Mouse (Mus musculus) 3T3-L1 (cell line): ENCODE data around the gene Shh.

ENCODE experiments used
- DNase-seq: peaks from one replicate; pipeline ENCODE4 v3.0.0-alpha.2; 2015; ENCODE audit warnings: low read depth, low spot score

Gene Shh

DNA sequence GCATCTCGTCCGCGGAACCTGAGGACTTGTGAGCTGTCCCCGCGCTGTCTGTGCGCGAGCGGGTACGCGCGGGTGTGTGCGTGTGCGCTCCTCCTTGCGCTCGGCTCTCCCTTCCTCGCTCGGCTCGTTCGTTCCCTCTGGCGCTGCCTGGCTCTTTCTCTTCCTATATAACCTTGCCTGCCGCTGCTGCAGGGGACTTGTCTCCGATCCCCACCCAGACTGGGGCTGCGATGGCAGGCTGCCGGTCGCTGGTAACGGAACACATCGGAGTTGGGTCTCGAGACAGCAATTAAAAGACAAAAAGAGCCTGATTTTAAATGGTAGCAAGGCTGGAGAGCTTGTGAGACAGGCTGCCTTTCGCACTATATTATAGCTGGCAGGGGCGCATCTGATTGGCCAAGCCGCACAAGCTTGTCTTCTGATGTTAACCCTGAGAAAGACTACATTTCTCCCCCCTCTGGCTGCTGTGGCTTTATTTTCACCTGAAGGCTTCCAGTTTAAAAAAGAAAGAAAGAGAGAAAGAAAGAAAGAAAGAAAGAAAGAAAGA is at the start of gene Shh:
Shh (minus strand) TSS at position 497 of the 547 bp plus-strand sequence.
- no peak for DNase-seq

DNA sequence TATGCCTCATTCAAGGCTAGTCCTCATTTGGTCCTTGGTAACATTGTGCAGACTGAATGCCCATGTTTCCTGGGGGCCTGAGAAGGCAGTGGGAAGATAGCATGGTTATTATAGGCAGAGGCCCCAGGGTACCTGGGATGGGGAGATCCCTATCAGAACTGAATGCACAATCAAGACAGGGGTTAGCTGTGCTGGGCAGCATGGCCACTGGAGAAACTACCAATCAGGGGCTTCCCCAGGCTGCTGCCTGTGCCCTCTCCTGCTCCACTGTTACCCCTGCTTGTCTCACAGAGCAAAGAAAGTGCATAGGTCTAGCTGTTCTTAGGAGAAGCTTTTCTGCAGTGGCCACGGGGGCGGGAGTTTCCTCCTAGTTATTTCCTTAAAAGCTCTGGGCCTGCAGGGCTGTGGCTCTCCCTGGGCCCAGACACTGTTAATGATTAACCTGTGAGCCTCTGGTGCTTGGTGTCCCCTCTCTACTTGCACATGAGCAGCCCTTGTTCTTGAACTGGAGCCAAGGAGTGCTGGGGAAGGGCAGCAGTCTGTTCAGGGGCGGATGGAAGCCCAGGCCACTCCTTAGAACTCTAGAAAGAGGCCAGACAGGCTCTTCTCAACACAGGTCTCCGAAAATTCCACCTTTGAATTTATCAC is 33.9 kb upstream of the Shh start:
- DNase-seq, result no peak

DNA sequence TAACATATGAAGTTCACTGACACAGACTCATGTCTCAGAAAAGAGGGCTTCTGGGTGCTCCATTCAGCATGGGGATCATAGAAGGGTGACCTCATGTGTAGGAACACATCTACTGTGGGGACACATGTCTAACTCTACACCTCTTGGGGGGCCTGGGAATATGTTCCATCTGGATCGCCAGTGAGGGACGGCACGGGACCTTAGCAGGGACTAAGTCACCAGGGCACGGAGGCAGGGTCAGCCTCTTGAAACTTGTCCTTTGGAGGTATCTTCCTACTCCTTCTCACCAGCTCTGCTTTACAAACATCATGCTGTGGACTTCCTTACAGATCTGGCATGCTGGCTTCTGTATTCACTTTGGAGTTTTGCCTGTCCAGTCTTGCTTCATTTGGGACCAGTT is 31.8 kb upstream of the Shh start:
- no peak for DNase-seq

- DNase-seq, result no peak
These were observed 28.9 kb upstream of the Shh start for GRCm38 (mm10) chr5:28495712-28496650.

DNA sequence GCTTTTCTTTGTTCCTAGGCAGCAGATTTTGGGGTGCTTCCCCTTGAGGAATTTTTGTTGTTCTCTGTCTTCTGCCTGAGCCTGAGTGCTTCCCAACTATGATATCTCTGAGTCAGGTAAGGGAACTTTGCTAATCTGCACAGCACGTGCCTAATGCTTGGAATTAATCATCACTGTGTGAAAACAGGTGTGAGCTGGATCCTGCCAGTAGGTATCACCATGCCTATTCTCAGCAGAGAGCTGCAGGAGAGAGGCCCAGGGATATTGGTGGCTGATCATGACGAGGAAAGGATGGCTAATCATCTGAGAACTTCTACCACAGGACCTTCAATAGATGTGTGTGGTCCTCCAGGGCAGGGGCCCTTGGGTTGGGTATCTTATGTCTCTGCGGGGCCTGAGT is 26.5 kb upstream of the Shh start:
- no peak for DNase-seq

GRCm38 (mm10) chr5:28482991-28483390 is 15.9 kb upstream of the Shh start:
- DNase-seq, result no peak

DNA sequence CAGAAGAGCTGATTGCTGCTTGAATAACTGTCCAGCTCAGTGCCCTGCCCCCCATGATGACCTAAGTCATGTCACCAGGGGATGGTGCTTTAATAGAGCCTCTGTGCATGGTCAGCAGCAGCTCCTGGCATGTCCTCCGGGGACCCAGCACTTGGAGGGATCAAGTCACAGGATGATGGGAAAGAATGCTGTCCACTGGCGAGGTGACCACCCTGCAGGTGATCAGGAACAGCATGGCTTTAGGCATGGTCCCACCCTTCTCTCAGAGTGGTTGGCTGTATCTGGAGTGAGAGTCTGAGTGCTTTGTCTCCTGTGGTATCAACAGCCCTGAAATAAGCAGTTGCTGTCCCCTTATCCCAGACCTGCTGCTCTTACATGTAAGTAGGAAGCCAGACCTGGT is 14.7 kb upstream of the Shh start:
- DNase-seq, result no peak

DNA sequence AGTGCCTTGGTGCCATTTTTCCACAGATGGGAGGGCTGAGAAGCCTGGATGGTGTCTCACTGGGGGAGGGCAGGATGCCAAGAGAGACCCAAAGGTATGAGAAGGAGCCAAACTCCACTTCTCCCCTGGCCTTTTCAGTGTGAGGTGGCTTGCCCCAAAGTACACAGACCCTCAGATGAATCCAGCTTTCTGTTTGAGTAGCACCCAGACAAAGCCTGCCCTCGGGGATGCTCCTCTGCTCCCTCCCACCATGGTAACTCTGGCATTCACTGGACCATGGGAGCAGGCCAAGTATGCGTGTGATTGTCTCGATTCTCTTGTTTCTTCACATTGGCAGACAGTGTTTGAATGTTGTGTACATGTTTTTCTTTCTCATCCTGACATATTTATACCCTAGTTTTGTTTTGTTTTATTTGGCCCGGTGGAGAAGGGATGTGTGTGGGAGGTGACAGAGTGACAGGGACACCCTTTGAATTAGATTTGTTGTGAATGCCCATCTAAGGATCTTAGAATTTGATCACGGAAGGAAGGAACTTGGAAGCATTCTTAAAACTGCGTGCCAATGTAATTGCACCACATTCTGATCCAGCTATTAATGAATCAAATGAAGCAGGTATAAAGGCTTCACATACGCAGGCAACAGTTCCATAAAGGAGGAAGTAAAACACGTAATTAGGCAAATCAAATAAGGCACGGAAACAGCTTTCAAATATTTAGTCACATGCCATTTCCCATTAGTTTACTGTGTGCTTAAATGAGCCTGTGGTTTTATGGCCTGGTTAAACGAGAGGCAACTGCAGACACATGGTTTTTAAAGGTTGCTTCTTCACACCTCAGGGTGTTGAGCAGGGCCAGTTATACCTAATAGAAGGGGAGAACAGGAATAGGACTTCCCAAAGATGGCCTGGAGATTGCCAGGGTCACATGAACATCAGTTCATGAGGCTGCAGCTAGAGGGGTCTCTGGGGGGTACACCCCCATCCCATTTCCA is 9.6 kb upstream of the Shh start:
- DNase-seq, result no peak

DNA sequence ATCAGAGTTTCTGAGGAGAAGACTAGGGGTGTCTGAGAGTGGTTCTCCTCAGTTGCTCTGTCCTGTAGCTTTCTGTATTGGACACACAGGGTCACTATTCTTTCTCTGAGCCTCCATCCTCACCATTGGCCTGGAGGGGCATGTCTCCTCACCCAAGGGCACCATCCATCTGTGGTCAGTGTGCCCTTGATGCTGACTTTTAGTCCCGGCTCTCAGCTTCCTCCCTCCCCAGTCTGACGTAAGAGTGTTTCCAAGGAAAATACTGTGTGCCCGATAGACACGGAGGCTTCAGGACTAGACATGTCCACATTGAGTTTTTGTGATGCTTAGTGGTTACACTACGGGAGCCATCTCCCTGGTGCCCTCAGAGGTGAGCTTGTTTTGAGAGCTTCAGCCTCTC is 6.5 kb upstream of the Shh start:
- no peak for DNase-seq

GRCm38 (mm10) chr5:28469525-28470202 is 2.6 kb upstream of the Shh start:
- DNase-seq, result peak; percentile 16

DNA sequence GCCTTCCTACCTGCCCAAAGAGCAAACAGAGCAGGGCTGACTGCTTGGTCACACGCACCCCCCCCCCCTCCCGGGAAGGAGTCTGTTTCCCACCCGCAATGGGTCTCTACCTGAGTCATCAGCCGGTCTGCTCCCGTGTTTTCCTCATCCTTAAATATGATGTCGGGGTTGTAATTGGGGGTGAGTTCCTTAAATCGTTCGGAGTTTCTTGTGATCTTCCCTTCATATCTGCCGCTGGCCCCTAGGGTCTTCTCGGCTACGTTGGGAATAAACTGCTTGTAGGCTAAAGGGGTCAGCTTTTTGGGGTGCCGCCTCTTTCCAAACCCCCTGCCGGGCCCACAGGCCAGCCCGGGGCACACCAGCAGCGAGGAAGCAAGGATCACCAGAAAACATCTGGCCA is 705 bp downstream of the Shh start:
- DNase-seq, result no peak

GRCm38 (mm10) chr5:28465526-28465925 is 1.5 kb downstream of the Shh start:
- DNase-seq, result no peak

- DNase-seq, result no peak
These were observed 2.0 kb downstream of the Shh start for GRCm38 (mm10) chr5:28465099-28465406.

- DNase-seq, result no peak
These were observed 2.5 kb downstream of the Shh start for GRCm38 (mm10) chr5:28464361-28465098.

DNA sequence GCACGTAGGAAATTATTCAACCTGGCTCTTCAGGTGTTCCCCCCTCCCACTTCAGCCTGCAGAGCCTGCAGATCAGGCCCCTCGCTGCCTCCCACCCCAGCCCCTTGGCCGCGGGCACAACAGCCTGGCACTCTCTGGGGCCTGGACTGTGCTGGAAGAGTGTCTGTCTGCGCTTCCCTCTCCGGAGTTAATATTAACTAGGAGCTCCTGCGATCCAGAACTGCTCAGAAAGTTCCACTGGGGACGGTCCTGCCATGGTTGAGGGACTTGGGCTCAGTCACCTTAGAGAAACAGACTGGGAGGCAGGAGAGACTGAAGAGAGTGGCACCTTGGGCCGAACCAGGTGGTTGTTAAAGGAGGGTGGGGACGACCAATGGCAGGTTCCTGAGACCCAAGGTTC is 3.4 kb downstream of the Shh start:
- DNase-seq, result no peak

- DNase-seq, result no peak
These were observed 4.1 kb downstream of the Shh start for GRCm38 (mm10) chr5:28462741-28463590.

GRCm38 (mm10) chr5:28461376-28461775 is 5.7 kb downstream of the Shh start:
- no peak for DNase-seq

- no peak for DNase-seq
These were observed 6.3 kb downstream of the Shh start for GRCm38 (mm10) chr5:28460556-28461350.
